Mouse (Mus musculus) spleen, adult 2 months (tissue): ENCODE data around the gene Vps25. TPM values are rescaled to one million over a fixed set of nuclear protein-coding genes. Genes with fewer than 3 reads are reported as not detected.

Experiments used
- DNase-seq, 2 experiments: peaks; one replicate each; pipeline versions ENCODE4 v3.0.0 to v3.0.0-alpha.2; 2012 to 2021; ENCODE audit warnings: low spot score in 2 of 2, low read depth in 1 of 2
- H3K27ac ChIP-seq: fragments of 200-500 bp; 2 replicates; pipeline ENCODE4 v1.5.1; 2012; ENCODE audit warnings: low read length, inconsistent platforms; ENCODE audit not compliant: insufficient read depth
- H3K27me3 ChIP-seq: fragments of 200-500 bp; 2 replicates; pipeline ENCODE4 v1.6.1; 2012; ENCODE audit warnings: mild to moderate bottlenecking, moderate library complexity, low read length, inconsistent platforms; ENCODE audit not compliant: control insufficient read depth, insufficient read depth
- H3K36me3 ChIP-seq: fragments of 200-500 bp; 2 replicates; pipeline ENCODE4 v1.6.1; 2012; ENCODE audit warnings: mild to moderate bottlenecking, low read length, inconsistent platforms; ENCODE audit not compliant: control insufficient read depth, insufficient read depth
- H3K4me1 ChIP-seq: fragments of 200-500 bp; 2 replicates; pipeline ENCODE4 v1.6.1; 2011; ENCODE audit warnings: inconsistent platforms; ENCODE audit not compliant: control insufficient read depth, insufficient read depth, insufficient read length
- H3K4me3 ChIP-seq: fragments of 200-500 bp; 2 replicates; pipeline ENCODE4 v1.5.1; 2011; ENCODE audit warnings: mild to moderate bottlenecking, inconsistent platforms; ENCODE audit not compliant: insufficient read depth, insufficient read length; ENCODE audit errors: extremely low read depth
- CTCF ChIP-seq: fragments of 200-500 bp; IDR thresholded peaks from 2 replicates; pipeline ENCODE4 v1.5.1; 2011; ENCODE audit warnings: mild to moderate bottlenecking, inconsistent platforms; ENCODE audit not compliant: insufficient read depth, insufficient read length, insufficient replicate concordance; ENCODE audit errors: extremely low read depth
- POLR2A ChIP-seq: fragments of 200-500 bp; IDR thresholded peaks from 2 replicates; pipeline ENCODE4 v1.6.1; 2011; ENCODE audit warnings: low read depth, low read length, inconsistent platforms
- WGBS: fragments of 180-500 bp; shearing (Covaris S2); methylation state at CpG from one replicate; pipeline ENCODE4 v1.1.7; 2018; 5-methylcytosine and 5-hydroxymethylcytosine counted together
- polyA plus RNA-seq: library from polyadenylated mRNA; depleted of rRNA; stranded (reverse); fragments of >200 nt; gene quantifications from 2 replicates; pipeline ENCODE4 v1.2.3, GENCODE M21; 2012

Gene Vps25
- polyA plus RNA-seq, 1 experiment = 62.2 TPM

GRCm38 (mm10) chr11:101245071-101245470 lies 8.4 kb upstream of the Vps25 start:
- Histone ChIP-seq H3K27me3 (peaks cover 13% of the 10 kb centered on the region), H3K4me1 (peaks cover 4% of the 10 kb centered on the region; the same call in 1 of the 2 replicates), H3K4me3 (no peak overlapping the region), H3K27ac (no peak overlapping the region), H3K36me3 (no peaks in the 10 kb centered on the region)
- no peak for DNase-seq
- TF ChIP-seq POLR2A (no peak), CTCF (no peak)
- 72% methylated on average over 4 of the region's 4 CpGs for WGBS

DNA sequence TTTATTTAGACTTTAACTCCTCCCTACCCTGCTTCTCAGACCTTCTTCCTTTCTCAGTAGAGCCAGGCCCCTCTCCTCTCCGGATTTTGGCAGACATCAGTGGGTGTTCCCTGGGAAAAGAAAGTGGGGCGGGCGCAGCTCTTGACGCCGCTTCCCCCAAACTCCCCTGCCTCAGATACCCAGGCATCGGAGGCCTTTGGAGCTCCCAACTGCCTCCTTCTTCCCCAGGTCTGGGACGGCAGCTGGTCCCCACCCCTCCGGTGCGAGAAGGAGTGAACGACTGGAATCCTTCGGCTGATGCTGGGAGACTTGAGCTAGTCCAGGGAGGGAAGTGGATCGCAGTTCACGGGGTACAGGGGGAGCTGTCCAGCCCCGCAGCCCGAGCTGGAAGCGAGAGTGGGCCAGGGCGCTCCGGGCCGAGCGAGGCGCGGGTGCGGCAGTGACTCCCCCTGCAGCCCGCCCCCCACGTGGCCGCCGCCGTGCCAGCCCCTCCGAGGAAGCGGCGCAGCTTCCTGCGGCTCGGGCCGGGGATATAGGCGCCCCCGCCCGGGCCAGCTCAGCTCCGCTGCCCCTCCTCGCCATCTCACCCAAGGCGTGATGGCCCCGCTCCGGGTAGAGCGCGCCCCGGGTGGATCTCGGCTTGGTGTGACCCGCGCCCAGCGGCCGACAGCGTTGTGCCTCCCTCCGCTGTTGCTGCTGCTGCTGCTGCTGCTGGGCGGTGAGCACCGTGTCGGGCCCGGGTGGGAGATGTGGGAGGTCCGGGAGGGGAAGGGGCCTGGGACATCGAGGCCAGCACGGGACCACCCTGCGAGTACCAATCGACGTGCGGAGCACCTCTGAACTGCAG lies 7.4 kb upstream of the Vps25 start, which contains the start of gene Ramp2:
Ramp2 (plus strand) TSS at position 174 of the 847 bp plus-strand sequence.
- peaks cover 4% of the 10 kb centered on the region; the same call in 1 of the 2 replicates for H3K4me1 ChIP-seq
- 5% methylated on average over 60 of the region's 63 CpGs for WGBS
- peaks cover 13% of the 10 kb centered on the region for H3K27me3 ChIP-seq
- H3K27ac ChIP-seq = peak within 1 kb of the TSS; percentile 20; the same call in 1 of the 2 replicates
- TF ChIP-seq POLR2A = no peak
- TF ChIP-seq CTCF = no peak
- H3K4me3 ChIP-seq = peak within 1 kb of the TSS; percentile 39
- no peaks in the 10 kb centered on the region for H3K36me3 ChIP-seq
- no peak for DNase-seq

DNA sequence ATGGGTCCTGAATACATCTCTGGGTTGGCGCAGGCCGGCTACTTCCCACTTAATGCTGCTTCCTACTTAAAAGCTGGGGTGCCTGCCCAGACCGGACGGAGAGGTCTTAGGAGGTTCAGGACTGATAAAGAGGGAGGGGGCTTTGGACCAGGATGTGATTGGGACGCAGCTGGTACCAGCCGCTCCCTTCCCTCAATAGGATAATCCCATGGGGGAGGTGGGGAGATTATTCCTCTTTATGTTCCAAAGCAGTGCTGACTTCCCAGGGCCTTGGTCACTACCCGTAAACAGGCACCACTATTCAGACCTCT lies 6.8 kb upstream of the Vps25 start:
- no peak for TF ChIP-seq CTCF
- no peak for TF ChIP-seq POLR2A
- peak overlapping the region; percentile 20; the same call in 1 of the 2 replicates for H3K27ac ChIP-seq
- WGBS = 31% methylated on average over 7 of the region's 7 CpGs
- peak overlapping the region; percentile 39 for H3K4me3 ChIP-seq
- peaks cover 13% of the 10 kb centered on the region for H3K27me3 ChIP-seq
- peaks cover 4% of the 10 kb centered on the region; the same call in 1 of the 2 replicates for H3K4me1 ChIP-seq
- no peaks in the 10 kb centered on the region for H3K36me3 ChIP-seq
- DNase-seq = no peak

GRCm38 (mm10) chr11:101247521-101248030 lies 5.9 kb upstream of the Vps25 start:
- Histone ChIP-seq H3K4me3 (no peak overlapping the region; the same call in 1 of the 2 replicates), H3K27me3 (peaks cover 13% of the 10 kb centered on the region), H3K27ac (0 out of 2 replicates have a peak overlapping the region, but pooled peaks have one; percentile 4), H3K36me3 (no peaks in the 10 kb centered on the region), H3K4me1 (peaks cover 5% of the 10 kb centered on the region; the same call in 1 of the 2 replicates)
- TF ChIP-seq POLR2A = no peak
- TF ChIP-seq CTCF = no peak
- DNase-seq = no peak
- 85% methylated on average over 6 of the region's 6 CpGs for WGBS

GRCm38 (mm10) chr11:101248258-101248994 lies 5.1 kb upstream of the Vps25 start:
- WGBS = 42% methylated on average over 14 of the region's 14 CpGs
- TF ChIP-seq POLR2A (no peak), CTCF (peak; percentile 43; the same call in 1 of the 2 replicates)
- no peaks in the 10 kb centered on the region for H3K36me3 ChIP-seq
- 0 out of 2 replicates have a peak overlapping the region, but pooled peaks have one; percentile 4 for H3K27ac ChIP-seq
- DNase-seq = peak; percentile 41 to 55
- no peak overlapping the region for H3K4me3 ChIP-seq
- peaks cover 13% of the 10 kb centered on the region for H3K27me3 ChIP-seq
- H3K4me1 ChIP-seq = peaks cover 8% of the 10 kb centered on the region; the same call in 1 of the 2 replicates

DNA sequence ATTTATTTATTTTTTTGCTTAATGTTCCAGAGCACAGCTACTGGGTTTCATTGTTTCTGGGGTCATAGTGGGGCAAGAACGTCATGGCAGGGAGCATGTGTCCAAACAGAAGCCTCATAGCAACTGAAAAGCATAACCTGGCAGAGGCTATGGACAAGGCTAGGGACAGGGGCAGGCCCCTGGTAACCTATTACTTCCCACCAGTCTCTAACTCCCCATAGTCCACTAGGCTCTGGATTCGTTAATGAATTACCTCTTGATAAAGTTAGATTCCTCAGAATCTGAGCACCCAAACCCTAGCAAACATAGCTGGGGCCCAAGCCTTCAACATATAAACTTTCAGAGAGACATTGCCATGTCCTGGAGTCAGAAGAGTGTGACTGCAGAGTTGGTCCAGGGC lies 2.5 kb upstream of the Vps25 start:
- DNase-seq = no peak
- Histone ChIP-seq H3K4me1 (peaks cover 8% of the 10 kb centered on the region), H3K36me3 (peaks cover under 1% of the 10 kb centered on the region), H3K4me3 (no peak overlapping the region), H3K27ac (no peak overlapping the region), H3K27me3 (peaks cover 8% of the 10 kb centered on the region)
- no peak for TF ChIP-seq POLR2A
- TF ChIP-seq CTCF = no peak
- WGBS = 86% methylated on average over 2 of the region's 2 CpGs

DNA sequence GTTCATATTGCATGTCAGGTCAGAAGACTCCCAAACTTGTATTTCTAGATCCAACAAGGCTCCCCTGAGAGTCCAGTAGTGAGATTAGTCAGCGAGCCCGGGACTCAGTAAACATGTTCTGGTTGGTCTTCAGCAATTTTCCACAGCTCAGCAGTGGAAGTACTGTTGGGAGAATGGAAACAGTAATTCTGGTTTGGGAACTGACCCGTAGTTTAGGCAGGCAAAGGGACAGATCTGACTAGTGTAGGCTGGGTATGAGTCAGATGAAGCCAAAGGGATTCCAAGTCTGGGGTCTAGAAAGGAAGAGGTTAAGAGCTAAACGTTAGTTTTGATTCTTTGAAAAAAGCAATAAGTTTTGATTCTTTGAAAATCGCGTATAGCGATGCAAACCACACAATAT lies 566 bp upstream of the Vps25 start:
- no peak for DNase-seq
- Histone ChIP-seq H3K27ac (0 out of 2 replicates have a peak overlapping the region, but pooled peaks have one; percentile 36), H3K4me1 (peaks cover 3% of the 10 kb centered on the region), H3K36me3 (peaks cover 5% of the 10 kb centered on the region), H3K27me3 (no peaks in the 10 kb centered on the region), H3K4me3 (peak overlapping the region; percentile 85)
- no peak for TF ChIP-seq POLR2A
- TF ChIP-seq CTCF = no peak
- 6% methylated on average over 7 of the region's 7 CpGs for WGBS
